Mouse (Mus musculus) midbrain, embryonic 13.5 days (tissue): ENCODE data around the gene Ccdc3. TPM values are rescaled to one million over a fixed set of nuclear protein-coding genes. Genes with fewer than 3 reads are reported as not detected.

Source experiments
- ATAC-seq: fragments of 200-750 bp; cut with Nextera tagmentation; 2 replicates; pipeline ENCODE4 v1.8.0; 2017; ENCODE audit warnings: mild to moderate bottlenecking, moderate TSS enrichment, moderate library complexity
- H3K27ac ChIP-seq: fragments of 300-500 bp; sonication (generic); 2 replicates; pipeline ENCODE4 v1.5.1; 2015; ENCODE audit warnings: inconsistent platforms, mild to moderate bottlenecking, moderate library complexity
- H3K27me3 ChIP-seq: fragments of 300-500 bp; sonication (generic); 2 replicates; pipeline ENCODE4 v1.6.1; 2015; ENCODE audit warnings: mild to moderate bottlenecking, inconsistent platforms
- H3K36me3 ChIP-seq: fragments of 300-500 bp; sonication (generic); 2 replicates; pipeline ENCODE4 v1.6.1; 2015; ENCODE audit warnings: mild to moderate bottlenecking, inconsistent platforms
- H3K4me1 ChIP-seq: fragments of 300-500 bp; sonication (generic); replicated peaks from 2 replicates; pipeline ENCODE4 v1.6.1; 2015; ENCODE audit warnings: inconsistent platforms
- H3K4me2 ChIP-seq: fragments of 300-500 bp; sonication (generic); replicated peaks from 2 replicates; pipeline ENCODE4 v1.6.1; 2015; ENCODE audit warnings: moderate library complexity, mild to moderate bottlenecking, inconsistent platforms
- H3K4me3 ChIP-seq: fragments of 300-500 bp; sonication (generic); replicated peaks from 2 replicates; pipeline ENCODE4 v1.5.1; 2015; ENCODE audit warnings: mild to moderate bottlenecking, inconsistent platforms
- H3K9ac ChIP-seq: fragments of 300-500 bp; sonication (generic); replicated peaks from 2 replicates; pipeline ENCODE4 v1.6.1; 2015; ENCODE audit warnings: mild to moderate bottlenecking, inconsistent platforms
- H3K9me3 ChIP-seq: fragments of 300-500 bp; sonication (generic); 2 replicates; pipeline ENCODE4 v1.6.1; 2016; ENCODE audit warnings: mild to moderate bottlenecking, inconsistent platforms
- WGBS: fragments of 180-500 bp; shearing (Covaris S2); methylation state at CpG from one replicate; pipeline ENCODE4 v1.1.7; 2015; 5-methylcytosine and 5-hydroxymethylcytosine counted together
- polyA plus RNA-seq: library from polyadenylated mRNA; unstranded; fragments of >200 nt; fragmentation: Nextera tagmentation; extraction: Ambion mirVana; gene quantifications from 2 replicates; pipeline ENCODE4 v1.2.1, GENCODE M21; 2015

The Ccdc3 gene
- polyA plus RNA-seq, 1 experiment from 2014 or later: 8.6 TPM

- Histone ChIP-seq H3K27ac (no peak overlapping the region), H3K27me3 (no peaks in the 10 kb centered on the region), H3K4me3 (no peak overlapping the region), H3K4me2 (no peak overlapping the region), H3K36me3 (no peaks in the 10 kb centered on the region), H3K4me1 (0 out of 2 replicates have a peak, but pooled peaks cover 2% of the 10 kb centered on the region), H3K9me3 (no peaks in the 10 kb centered on the region), H3K9ac (no peak overlapping the region)
- 92% methylated on average over 4 of the region's 4 CpGs for WGBS
- ATAC-seq: no peak
Observed at GRCm38 (mm10) chr2:5193071-5193470, 55.5 kb downstream of the Ccdc3 start.

- H3K9me3 ChIP-seq: no peaks in the 10 kb centered on the region
- H3K4me3 ChIP-seq: no peak overlapping the region
- 86% methylated on average over 6 of the region's 6 CpGs for WGBS
- ATAC-seq: no peak
- H3K9ac ChIP-seq: no peak overlapping the region
- no peaks in the 10 kb centered on the region for H3K27me3 ChIP-seq
- H3K36me3 ChIP-seq: no peaks in the 10 kb centered on the region
- H3K27ac ChIP-seq: no peak overlapping the region
- H3K4me2 ChIP-seq: no peak overlapping the region
- 0 out of 2 replicates have a peak, but pooled peaks cover 2% of the 10 kb centered on the region for H3K4me1 ChIP-seq
Observed at GRCm38 (mm10) chr2:5194701-5195215, 57.2 kb downstream of the Ccdc3 start.

- WGBS: 67% methylated on average over 4 of the region's 4 CpGs
- Histone ChIP-seq H3K27me3 (no peaks in the 10 kb centered on the region), H3K9ac (no peak overlapping the region), H3K4me2 (no peak overlapping the region), H3K27ac (no peak overlapping the region), H3K9me3 (no peaks in the 10 kb centered on the region), H3K36me3 (no peaks in the 10 kb centered on the region), H3K4me1 (0 out of 2 replicates have a peak, but pooled peaks cover 2% of the 10 kb centered on the region), H3K4me3 (no peak overlapping the region)
- no peak for ATAC-seq
Observed at GRCm38 (mm10) chr2:5197486-5197885, 59.9 kb downstream of the Ccdc3 start.

- Histone ChIP-seq H3K27me3 (no peaks in the 10 kb centered on the region), H3K4me1 (0 out of 2 replicates have a peak, but pooled peaks cover 2% of the 10 kb centered on the region), H3K36me3 (no peaks in the 10 kb centered on the region), H3K9ac (no peak overlapping the region), H3K9me3 (no peaks in the 10 kb centered on the region), H3K4me3 (no peak overlapping the region), H3K4me2 (no peak overlapping the region), H3K27ac (no peak overlapping the region)
- WGBS: 84% methylated on average over 17 of the region's 17 CpGs
- no peak for ATAC-seq
Observed at GRCm38 (mm10) chr2:5199289-5199688, 61.7 kb downstream of the Ccdc3 start.

GRCm38 (mm10) chr2:5200817-5201364 lies 63.3 kb downstream of the Ccdc3 start:
- no peak overlapping the region for H3K4me3 ChIP-seq
- H3K4me1 ChIP-seq: 0 out of 2 replicates have a peak, but pooled peaks cover 2% of the 10 kb centered on the region
- H3K9ac ChIP-seq: no peak overlapping the region
- H3K27ac ChIP-seq: no peak overlapping the region
- H3K36me3 ChIP-seq: no peaks in the 10 kb centered on the region
- H3K9me3 ChIP-seq: no peaks in the 10 kb centered on the region
- ATAC-seq: no peak
- no peak overlapping the region for H3K4me2 ChIP-seq
- WGBS: 84% methylated on average over 7 of the region's 7 CpGs
- no peaks in the 10 kb centered on the region for H3K27me3 ChIP-seq

GRCm38 (mm10) chr2:5203146-5203545 lies 65.6 kb downstream of the Ccdc3 start:
- H3K4me1 ChIP-seq: no peaks in the 10 kb centered on the region
- H3K4me3 ChIP-seq: no peak overlapping the region
- no peak overlapping the region for H3K4me2 ChIP-seq
- H3K27ac ChIP-seq: no peak overlapping the region
- no peaks in the 10 kb centered on the region for H3K9me3 ChIP-seq
- H3K36me3 ChIP-seq: no peaks in the 10 kb centered on the region
- no peak for ATAC-seq
- H3K9ac ChIP-seq: no peak overlapping the region
- H3K27me3 ChIP-seq: no peaks in the 10 kb centered on the region
- WGBS: 91% methylated on average over 1 of the region's 1 CpGs

- ATAC-seq: no peak
- H3K27me3 ChIP-seq: no peaks in the 10 kb centered on the region
- no peaks in the 10 kb centered on the region for H3K36me3 ChIP-seq
- 79% methylated on average over 1 of the region's 1 CpGs for WGBS
- no peak overlapping the region for H3K4me3 ChIP-seq
- no peak overlapping the region for H3K9ac ChIP-seq
- H3K9me3 ChIP-seq: no peaks in the 10 kb centered on the region
- no peak overlapping the region for H3K27ac ChIP-seq
- H3K4me1 ChIP-seq: no peaks in the 10 kb centered on the region
- H3K4me2 ChIP-seq: no peak overlapping the region
Observed at GRCm38 (mm10) chr2:5204941-5205340, 67.4 kb downstream of the Ccdc3 start.

- Histone ChIP-seq H3K9me3 (no peaks in the 10 kb centered on the region), H3K36me3 (no peaks in the 10 kb centered on the region), H3K9ac (no peak overlapping the region), H3K4me1 (no peaks in the 10 kb centered on the region), H3K27ac (no peak overlapping the region), H3K4me3 (no peak overlapping the region), H3K27me3 (no peaks in the 10 kb centered on the region), H3K4me2 (no peak overlapping the region)
- WGBS: 80% methylated on average over 3 of the region's 3 CpGs
- no peak for ATAC-seq
Observed at GRCm38 (mm10) chr2:5206651-5207050, 69.1 kb downstream of the Ccdc3 start.

GRCm38 (mm10) chr2:5214581-5214980 lies 77.0 kb downstream of the Ccdc3 start:
- Histone ChIP-seq H3K4me1 (no peaks in the 10 kb centered on the region), H3K36me3 (no peaks in the 10 kb centered on the region), H3K9me3 (no peaks in the 10 kb centered on the region), H3K4me3 (no peak overlapping the region), H3K9ac (no peak overlapping the region), H3K4me2 (no peak overlapping the region), H3K27ac (no peak overlapping the region), H3K27me3 (no peaks in the 10 kb centered on the region)
- 78% methylated on average over 1 of the region's 1 CpGs for WGBS
- ATAC-seq: no peak

- Histone ChIP-seq H3K4me1 (no peaks in the 10 kb centered on the region), H3K27me3 (no peaks in the 10 kb centered on the region), H3K4me3 (no peak overlapping the region), H3K4me2 (no peak overlapping the region), H3K36me3 (no peaks in the 10 kb centered on the region), H3K27ac (no peak overlapping the region), H3K9ac (no peak overlapping the region), H3K9me3 (no peaks in the 10 kb centered on the region)
- ATAC-seq: no peak
- 86% methylated on average over 9 of the region's 9 CpGs for WGBS
Observed at GRCm38 (mm10) chr2:5215252-5215815, 77.8 kb downstream of the Ccdc3 start.

GRCm38 (mm10) chr2:5219206-5219605 lies 81.6 kb downstream of the Ccdc3 start:
- no peak for ATAC-seq

GRCm38 (mm10) chr2:5219847-5220375 lies 82.3 kb downstream of the Ccdc3 start:
- H3K27ac ChIP-seq: no peak overlapping the region
- 86% methylated on average over 1 of the region's 1 CpGs for WGBS
- ATAC-seq: no peak
- H3K36me3 ChIP-seq: no peaks in the 10 kb centered on the region
- H3K9me3 ChIP-seq: no peaks in the 10 kb centered on the region
- H3K9ac ChIP-seq: no peak overlapping the region
- no peaks in the 10 kb centered on the region for H3K4me1 ChIP-seq
- H3K4me2 ChIP-seq: no peak overlapping the region
- H3K4me3 ChIP-seq: no peak overlapping the region
- no peaks in the 10 kb centered on the region for H3K27me3 ChIP-seq

More at GRCm38 (mm10) chr2:5219206-5219605, 81.6 kb downstream of the Ccdc3 start:
- Histone ChIP-seq H3K4me3 (no peak overlapping the region), H3K9me3 (no peaks in the 10 kb centered on the region), H3K4me1 (no peaks in the 10 kb centered on the region), H3K4me2 (no peak overlapping the region), H3K27me3 (no peaks in the 10 kb centered on the region), H3K36me3 (no peaks in the 10 kb centered on the region), H3K9ac (no peak overlapping the region), H3K27ac (no peak overlapping the region)
- 94% methylated on average over 1 of the region's 1 CpGs for WGBS
